Mouse (Mus musculus): ENCODE data around the gene Tspan17.

Tspan17 gene

DNA sequence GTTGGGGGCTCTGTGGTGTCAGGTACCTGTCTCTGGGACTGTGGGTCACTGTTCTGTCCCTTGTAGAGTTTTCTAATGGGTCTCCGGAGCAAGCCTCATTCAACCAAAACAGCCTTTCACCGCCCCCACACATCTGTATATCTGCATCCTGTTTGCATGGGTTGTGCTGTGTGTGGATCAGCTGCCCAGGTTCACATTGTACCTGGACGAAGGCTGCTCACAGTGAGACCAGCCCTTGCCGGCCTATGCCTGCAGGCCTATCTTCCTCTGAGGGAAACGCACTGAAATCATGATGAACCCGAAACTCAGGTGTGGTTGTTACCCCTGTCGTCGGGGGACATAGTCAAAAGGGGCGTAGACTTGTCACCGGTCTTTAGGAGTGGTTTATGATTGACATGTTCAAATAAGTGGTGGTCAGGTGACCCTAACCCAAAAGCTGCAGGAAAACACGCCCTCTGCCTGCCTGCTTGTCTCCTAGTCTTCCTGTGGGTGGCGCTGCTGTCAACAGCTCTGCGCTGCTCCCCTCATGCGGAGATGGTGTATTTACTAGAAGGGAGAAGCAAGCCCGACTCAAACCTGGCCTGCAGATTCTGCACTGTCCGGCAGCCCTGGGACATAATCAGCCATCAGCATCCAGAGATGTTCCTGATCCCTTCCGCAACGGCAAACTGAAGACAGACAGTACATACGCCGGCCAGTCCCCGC lies 16.1 kb downstream of the Tspan17 start:
- DNase-seq (ENCODE audit: low read depth, low spot score), result no peak

DNA sequence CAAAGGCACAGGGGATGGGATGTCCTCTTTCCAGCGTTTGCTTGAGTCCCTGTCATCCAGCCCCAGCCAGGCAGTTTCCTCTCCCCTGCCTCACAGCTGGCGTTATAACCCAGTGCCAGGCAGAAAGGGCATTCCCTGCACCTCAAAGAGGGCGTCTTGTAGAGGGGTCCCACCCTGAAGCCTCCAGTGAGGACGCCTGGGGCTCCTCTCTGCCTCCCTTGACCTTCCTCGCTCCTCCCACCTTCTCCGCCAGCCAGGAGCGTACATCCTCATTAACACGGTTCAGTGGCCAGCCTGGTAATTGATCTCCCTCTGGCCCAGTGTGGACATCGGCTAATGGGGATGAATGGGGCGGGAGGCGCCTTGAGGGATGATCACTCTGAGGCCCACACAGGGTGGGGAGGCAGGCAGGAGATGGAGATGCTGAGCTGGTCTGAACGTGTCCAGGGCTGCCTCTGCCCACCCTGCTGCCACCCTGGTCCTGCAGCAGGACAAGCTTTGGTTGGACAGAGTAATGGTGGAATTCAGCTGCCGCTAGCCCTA lies 17.3 kb downstream of the Tspan17 start:
- no peak for DNase-seq (ENCODE audit: low read depth, low spot score)

DNA sequence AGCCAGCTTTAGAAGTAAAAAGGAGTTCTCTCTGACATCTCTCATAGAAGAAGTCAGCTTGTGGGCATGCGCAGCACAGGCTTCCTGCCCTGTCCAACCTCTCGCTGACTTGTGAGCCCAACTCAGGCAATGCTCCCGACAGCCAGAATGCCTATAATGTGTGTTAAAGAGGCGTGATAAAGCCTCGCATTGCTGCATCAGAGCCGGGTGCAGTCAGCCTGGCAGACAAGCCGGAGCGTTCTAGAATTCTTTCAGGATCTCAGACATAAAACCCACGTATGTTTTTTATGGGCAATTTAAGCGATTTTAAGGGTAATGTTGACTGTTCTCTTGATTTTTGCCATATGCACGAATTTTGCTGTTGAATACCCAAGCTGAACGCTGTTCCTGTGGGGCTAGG lies 18.9 kb downstream of the Tspan17 start:
- no peak for DNase-seq (ENCODE audit: low read depth, low spot score)

DNA sequence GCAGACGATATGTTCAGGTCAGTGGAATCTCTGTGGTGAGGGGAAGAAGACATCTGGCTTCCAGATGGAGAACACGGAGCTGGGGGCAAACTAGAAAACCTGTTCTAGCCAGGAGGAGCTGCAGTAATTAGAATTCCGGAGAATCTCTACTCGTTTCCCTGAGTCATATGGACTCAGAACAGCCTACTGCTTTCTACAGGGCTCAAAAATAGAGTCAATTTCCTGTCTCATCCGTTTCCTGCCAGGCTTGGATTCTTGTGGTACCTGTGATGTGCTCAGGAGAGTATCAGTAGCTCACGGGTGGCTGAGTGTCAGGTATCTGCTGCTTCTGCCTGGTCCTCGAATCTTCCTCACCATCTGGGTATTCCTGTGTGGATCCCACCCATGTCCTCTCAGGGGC lies 22.3 kb downstream of the Tspan17 start:
- DNase-seq (ENCODE audit: low read depth, low spot score), result no peak

DNA sequence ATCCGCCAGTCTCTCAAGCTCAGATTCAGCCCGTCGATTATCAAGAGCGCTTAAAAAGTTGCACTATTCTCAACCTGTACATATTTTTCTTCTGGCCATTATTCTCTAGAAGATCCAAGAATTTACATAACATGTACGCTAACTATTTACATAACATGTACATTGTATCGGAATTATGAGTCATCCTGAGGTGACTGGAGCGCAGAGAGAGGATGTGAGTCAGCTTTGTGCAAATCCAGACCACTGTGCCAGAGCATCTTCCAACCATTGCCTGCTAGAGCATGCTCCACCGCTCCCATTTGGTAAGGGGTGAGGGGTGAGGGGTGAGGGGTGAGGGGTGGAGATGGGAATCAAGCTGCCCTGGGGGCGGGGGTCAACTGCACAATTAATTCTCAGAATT lies 24.2 kb downstream of the Tspan17 start:
- no peak for DNase-seq (ENCODE audit: low read depth, low spot score)

DNA sequence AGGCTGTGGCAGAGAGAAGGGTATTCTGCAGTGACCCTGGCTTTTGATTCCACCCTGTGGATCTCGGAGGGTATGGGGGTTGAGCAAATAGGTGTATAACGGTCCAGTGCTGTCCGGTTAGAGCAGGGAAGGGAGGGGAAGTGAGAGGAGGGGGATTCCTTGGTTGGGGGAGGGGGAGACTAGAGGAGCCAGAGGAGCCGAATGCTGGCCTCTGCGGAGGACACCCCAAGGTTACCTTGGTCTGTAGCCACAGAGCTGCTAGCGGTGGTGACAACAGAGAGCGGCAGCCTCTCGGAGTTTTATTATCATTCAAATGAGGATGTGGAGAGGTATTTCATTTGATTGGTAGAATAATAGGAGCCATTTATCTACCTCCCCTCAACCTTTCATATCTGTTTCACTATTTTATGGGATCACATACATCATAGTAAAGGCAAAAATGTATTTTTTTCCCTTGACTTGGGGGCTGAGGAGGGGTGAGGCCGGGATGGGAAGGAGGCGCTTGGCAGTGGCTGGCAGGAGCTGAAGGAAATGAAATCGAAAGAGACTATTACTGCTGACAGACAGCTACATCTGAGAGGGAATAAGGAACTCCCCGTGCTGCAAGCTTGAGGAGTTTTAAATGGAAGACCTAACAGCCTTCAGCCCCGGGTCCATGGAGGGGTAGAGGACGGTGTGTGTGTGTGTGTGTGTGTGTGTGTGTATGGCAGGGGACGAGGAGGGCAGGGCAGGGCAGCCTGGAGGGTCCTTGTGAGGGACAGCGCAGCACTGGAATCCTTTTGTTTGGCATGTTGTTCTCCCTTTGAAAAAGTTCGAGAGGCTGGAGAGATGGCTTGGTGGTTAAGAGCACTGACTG lies 29.4 kb downstream of the Tspan17 start:
- DNase-seq (ENCODE audit: low read depth, low spot score), result no peak

DNA sequence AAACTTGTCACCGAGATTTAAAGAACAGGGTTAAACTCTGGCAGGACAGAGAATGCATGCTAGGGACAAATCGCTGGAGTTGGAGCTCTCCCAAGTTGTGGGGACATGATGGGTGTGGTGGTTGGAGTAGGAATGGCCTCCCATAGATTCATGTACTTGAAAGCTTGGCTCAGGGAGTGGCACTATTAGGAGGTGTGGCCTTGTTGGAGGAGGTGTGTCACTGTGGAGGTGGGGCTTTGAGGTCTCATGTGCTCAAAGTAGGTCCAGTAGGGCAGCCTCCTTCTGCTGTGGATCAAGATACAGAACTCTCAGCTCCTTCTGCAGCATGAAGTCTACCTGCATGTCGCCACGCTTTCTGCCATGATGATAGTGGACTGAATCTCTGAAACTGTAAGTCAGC lies 31.9 kb downstream of the Tspan17 start:
- no peak for DNase-seq (ENCODE audit: low read depth, low spot score)

DNA sequence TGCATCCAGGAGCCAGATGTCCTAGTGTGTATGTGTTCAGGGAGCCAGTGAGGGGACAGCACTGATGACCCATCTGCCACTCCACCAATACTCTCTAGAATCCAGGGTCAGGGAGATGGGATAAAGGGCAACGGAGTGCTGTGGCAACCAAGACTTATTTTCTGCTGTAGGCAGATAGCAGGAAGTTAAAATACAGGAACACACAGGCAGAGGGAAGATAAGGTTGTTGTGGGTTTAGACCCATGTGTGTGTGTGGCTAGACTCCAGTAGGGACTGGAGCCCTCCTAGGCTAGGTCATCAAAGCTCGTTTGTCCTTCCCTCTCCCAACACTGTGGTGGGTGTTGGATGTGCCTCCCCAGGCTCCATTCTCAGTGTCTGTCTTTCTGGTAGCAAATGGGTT lies 32.8 kb downstream of the Tspan17 start:
- no peak for DNase-seq (ENCODE audit: low read depth, low spot score)

DNA sequence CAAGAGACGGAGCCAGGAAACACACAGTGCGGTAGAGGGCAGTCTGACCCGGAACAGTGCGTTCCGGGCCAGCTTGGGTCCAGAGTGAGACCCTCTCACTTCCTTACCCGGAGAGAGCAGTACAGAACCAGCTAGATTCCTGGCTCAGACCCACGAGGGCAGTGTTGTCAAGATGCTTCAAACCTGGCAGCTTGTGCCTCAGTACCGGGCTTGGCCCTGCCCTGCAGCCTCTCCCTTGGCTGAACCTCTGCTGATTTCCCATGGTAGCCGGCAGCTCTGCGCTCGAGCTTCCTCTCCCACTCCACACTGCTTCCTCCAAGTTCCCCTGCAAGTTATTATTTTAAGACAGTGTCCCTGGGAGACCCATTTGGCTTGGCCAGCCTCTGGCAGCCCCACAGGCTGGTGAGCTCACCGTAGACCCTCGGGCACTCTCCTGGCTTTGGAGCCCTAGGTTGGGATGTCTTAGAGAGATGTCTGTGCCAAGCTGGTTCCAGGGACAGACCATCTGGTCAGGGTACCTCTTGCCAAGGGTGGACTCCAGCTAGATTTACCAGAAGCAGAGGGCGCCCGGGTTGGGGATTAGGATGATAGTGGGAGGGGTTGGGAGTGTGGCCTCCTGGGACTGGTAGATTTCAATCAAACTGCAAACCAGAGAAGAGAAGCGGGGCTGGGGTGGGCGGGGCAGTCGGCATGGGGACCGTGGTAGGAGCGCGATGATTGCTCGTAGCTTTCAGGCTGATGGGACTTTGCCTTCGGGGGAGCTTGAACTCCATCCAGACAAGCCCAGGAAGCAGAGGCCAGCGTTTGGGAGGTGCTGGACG lies 35.1 kb downstream of the Tspan17 start:
- no peak for DNase-seq (ENCODE audit: low read depth, low spot score)

DNA sequence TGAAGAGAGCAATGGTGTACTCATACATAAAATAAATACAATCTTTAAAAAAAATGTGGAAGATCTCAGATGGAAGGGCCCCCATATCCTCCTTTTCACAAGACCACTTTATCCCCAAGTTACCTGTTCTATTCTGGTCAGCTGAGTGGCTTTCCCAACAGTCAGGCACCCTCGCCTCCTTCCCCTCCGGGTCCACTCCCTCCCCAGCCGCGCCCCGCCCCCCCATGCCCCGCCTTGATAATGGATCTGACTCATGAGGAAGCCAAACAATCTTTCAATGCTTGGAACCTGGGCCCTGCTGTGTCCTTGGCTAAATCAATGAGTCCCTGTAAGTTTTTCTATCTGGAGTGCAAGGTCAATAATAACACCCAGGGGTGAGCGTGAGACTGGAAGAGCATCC lies 38.8 kb downstream of the Tspan17 start:
- no peak for DNase-seq (ENCODE audit: low read depth, low spot score)

DNA sequence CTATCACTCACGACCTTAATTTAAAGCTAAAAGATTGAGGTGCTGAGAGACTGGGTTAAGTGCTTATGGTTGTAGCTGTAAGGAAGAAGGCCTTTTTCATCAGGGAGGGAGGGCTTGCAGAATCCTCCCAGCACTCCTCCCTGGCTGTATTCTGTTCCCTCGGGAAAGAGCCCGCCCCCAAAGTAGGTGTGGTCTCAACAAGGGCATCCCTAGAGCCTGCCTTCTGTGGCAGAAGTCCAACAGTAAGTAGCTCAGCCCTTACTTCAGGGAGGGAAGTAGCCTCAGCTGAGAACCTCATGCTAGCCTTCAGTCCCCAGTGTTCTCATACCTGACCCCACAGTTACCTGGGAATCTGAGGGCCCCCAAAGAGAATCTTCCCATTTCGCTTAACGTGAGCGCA lies 39.3 kb downstream of the Tspan17 start:
- DNase-seq (ENCODE audit: low read depth, low spot score), result no peak

DNA sequence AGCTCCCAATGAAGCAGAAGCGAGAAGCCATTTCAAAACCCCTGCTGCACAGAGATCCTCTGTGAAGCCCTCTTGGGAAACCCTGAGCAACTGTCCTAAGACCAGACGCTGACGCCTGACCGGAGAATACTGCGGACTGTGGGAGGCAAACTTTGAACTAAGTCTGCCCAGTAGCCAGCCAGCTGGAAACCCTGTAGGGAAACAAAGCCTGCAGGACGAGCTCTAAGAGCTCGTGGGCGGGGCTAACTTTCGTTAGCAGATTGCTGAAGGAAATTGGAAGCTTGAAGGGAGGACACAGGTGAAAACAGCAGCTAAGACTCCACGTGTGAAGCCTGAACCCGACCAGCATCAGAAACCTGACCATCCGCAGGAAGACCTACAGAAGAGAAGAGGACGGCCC lies 40.3 kb downstream of the Tspan17 start:
- no peak for DNase-seq (ENCODE audit: low read depth, low spot score)

DNA sequence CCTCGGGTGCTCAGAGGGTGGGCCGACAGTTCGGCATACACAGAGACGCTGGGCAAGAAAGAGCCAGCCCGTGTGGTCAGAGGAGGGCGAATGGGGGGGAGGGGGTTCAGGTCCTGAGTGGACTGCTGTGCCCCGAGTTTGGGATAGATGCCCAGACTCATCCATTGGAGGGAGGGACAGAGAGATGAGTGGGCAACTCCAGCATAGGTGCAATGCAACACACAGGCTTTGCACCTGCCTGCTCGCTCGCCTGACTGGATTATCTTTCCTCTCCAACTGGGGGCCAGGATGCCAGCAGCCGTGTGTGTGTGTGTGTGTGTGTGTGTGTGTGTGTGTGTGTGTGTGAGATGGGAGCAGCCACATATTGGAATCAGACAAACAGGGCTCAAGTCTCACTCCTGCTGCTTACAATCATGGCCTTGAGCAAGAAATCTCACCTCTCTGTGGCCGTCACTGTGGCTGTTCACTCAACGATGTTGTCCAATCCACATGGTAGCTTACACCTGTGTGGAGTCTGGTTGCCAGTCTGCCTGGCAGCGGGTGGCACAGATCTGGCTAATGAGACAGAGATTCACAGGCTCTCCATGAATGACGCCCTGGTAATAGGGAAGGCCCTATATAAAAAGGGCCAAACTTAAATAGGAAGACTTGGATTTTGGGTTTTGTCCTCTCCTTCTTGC lies 47.3 kb downstream of the Tspan17 start:
- no peak for DNase-seq (ENCODE audit: low read depth, low spot score)

DNA sequence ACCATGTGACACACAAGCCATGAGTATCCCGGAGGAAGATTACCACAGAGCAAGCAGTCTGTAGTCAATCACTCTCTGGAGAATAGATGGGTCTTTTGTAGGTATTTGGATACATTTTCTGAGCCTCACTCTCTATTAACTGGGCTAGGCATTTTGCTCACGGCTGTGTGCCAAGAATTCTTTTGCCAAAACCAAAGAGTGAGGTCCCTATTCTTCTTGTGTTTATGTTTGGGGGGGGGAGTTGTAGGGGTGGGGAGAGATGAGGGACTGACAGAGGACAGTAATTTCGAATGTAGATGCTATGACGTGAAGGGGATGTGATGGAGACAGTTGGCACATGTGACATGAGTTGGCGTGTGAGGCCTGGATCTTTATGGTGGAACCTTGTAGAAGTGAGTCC lies 47.9 kb downstream of the Tspan17 start:
- no peak for DNase-seq (ENCODE audit: low read depth, low spot score)

DNA sequence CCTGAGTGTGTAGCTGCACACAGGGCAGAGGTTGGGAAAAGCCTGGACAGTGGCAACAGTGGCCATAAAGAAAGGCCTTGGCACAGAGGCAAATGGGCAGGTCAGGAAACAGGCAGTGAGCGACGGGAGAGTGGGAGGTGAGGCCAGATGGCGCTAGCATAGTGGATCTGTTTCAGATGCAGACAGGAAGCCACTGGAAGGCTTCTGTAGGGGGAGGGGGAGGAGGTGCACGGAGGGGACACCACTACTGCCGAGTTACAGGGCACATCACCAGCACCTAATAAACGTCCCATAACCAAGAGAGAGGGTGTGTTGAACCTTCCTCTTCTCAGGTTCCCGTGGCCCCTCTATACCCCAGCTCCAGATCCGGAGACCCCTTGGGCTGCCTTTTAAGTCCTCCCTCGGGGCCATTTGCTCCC lies 48.3 kb downstream of the Tspan17 start:
- no peak for DNase-seq (ENCODE audit: low read depth, low spot score)

DNA sequence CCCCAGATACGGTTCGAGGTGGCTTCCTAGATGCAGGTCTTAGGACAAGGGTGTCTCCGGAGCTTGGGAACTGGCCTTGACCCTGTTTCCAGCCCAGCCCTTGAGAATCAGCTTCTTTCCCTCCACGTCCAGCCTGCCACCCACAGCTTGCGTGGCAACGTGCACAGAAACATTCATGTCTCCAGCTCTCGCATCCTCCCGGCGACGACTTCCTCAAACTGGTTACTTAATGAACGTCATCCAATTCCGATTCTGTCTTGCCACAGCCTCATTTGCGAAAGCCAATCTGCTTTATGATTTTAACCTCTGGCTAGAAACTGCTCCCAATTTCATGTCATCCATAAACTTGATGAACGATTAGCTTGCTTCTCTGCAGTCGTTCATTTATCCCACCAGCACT lies 49.4 kb downstream of the Tspan17 start:
- peak; percentile 75 for DNase-seq (ENCODE audit: low read depth, low spot score)

DNA sequence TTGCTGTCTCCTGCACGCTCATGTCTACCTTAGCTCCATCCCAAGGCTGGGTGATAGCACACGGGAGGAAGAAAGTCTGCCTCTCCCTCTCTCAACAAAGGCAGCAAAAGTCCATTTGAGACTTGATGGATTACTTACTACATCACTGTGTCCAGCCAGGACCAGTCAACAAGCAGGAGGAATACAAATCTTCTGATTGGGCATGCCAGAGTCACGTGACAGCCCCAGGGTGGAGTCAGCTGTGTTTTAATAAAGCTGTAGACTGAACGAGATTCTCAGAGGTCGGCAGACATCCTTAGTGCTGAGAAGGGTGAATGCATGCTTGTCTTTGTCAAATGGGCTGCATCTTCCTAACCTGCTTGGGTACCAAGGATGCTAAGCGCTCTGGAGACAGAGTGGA lies 50.0 kb downstream of the Tspan17 start:
- DNase-seq (ENCODE audit: low read depth, low spot score), result peak; percentile 59

DNA sequence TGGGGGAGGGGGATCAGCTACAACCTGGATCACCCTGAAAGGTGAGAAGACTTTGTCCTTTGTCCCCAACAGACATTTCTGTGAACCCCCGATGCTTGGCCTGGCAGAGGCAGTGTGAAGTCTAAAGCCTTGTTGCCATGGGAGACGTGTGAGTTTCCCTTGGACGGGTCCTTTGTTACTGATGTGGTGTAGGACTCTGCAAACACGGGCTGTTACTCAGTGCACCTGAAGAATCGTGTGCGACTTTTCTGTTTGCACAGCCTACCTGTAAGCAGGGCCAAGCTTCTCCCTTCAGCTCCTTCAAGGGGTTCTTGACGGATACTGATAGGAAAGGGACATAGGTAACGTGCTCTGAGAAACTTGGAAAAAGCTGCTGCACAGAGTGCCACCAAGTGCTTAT lies 55.4 kb downstream of the Tspan17 start:
- DNase-seq (ENCODE audit: low read depth, low spot score), result no peak

Measured in A20 (cell line).